Mouse (Mus musculus) midbrain, embryonic 15.5 days (tissue): ENCODE results near the gene Afap1. TPM values are rescaled to one million over a fixed set of nuclear protein-coding genes. Genes with fewer than 3 reads are reported as not detected.

ENCODE experiments used
- ATAC-seq: fragments of 200-750 bp; cut with Nextera tagmentation; replicated peaks from 2 replicates; pipeline ENCODE4 v1.8.0; 2017; ENCODE audit warnings: moderate TSS enrichment
- H3K27ac ChIP-seq: fragments of 300-500 bp; sonication (generic); 2 replicates; pipeline ENCODE4 v1.5.1; 2015; ENCODE audit warnings: mild to moderate bottlenecking, inconsistent platforms
- H3K27me3 ChIP-seq: fragments of 300-500 bp; sonication (generic); replicated peaks from 2 replicates; pipeline ENCODE4 v1.6.1; 2015; ENCODE audit warnings: inconsistent platforms
- H3K36me3 ChIP-seq: fragments of 300-500 bp; sonication (generic); replicated peaks from 2 replicates; pipeline ENCODE4 v1.6.1; 2015; ENCODE audit warnings: inconsistent platforms
- H3K4me1 ChIP-seq: fragments of 300-500 bp; sonication (generic); 2 replicates; pipeline ENCODE4 v1.6.1; 2015; ENCODE audit warnings: inconsistent platforms
- H3K4me2 ChIP-seq: fragments of 300-500 bp; sonication (generic); 2 replicates; pipeline ENCODE4 v1.6.1; 2015; ENCODE audit warnings: inconsistent platforms, mild to moderate bottlenecking, moderate library complexity
- H3K4me3 ChIP-seq: fragments of 300-500 bp; sonication (generic); 2 replicates; pipeline ENCODE4 v1.5.1; 2015; ENCODE audit warnings: mild to moderate bottlenecking, inconsistent platforms
- H3K9ac ChIP-seq: fragments of 300-500 bp; sonication (generic); 2 replicates; pipeline ENCODE4 v1.6.1; 2015; ENCODE audit warnings: mild to moderate bottlenecking, inconsistent platforms
- H3K9me3 ChIP-seq: fragments of 300-500 bp; sonication (generic); 2 replicates; pipeline ENCODE4 v1.6.1; 2016; ENCODE audit warnings: inconsistent platforms
- WGBS: fragments of 180-500 bp; shearing (Covaris S2); methylation state at CpG from one replicate; pipeline ENCODE4 v1.1.7; 2015; ENCODE audit warnings: mixed read lengths; 5-methylcytosine and 5-hydroxymethylcytosine counted together
- polyA plus RNA-seq: library from polyadenylated mRNA; unstranded; fragments of >200 nt; fragmentation: Nextera tagmentation; extraction: Ambion mirVana; gene quantifications from 2 replicates; pipeline ENCODE4 v1.2.1, GENCODE M21; 2015

Gene Afap1
- polyA plus RNA-seq, 1 experiment from 2014 or later, result 76.9 TPM

DNA sequence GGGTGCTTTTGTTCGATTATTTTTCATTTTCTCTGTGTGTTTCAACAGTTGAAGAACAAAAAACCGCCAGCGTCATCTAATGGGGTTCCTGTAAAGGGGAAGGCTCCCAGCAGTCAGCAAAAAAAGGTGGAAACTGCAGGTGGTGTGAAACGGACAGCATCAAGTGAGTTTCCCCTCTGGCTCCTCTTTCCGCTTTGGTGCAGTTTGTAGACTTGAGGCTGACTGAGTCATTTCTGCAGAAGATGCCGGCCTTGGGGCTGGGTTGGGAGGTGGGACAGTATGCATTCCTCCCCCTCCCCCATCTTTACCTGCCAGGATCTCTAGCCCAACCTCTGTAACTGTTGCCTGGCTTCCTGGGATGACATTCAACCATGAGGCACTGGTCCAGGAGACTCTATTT lies 96.4 kb downstream of the Afap1 start:
- Histone ChIP-seq H3K4me2 (no peak overlapping the region), H3K27ac (no peak overlapping the region), H3K27me3 (no peaks in the 10 kb centered on the region), H3K36me3 (peaks cover 43% of the 10 kb centered on the region), H3K4me1 (no peaks in the 10 kb centered on the region), H3K9me3 (no peaks in the 10 kb centered on the region), H3K4me3 (no peak overlapping the region), H3K9ac (no peak overlapping the region)
- 70% methylated on average over 6 of the region's 6 CpGs for WGBS
- ATAC-seq, result no peak

DNA sequence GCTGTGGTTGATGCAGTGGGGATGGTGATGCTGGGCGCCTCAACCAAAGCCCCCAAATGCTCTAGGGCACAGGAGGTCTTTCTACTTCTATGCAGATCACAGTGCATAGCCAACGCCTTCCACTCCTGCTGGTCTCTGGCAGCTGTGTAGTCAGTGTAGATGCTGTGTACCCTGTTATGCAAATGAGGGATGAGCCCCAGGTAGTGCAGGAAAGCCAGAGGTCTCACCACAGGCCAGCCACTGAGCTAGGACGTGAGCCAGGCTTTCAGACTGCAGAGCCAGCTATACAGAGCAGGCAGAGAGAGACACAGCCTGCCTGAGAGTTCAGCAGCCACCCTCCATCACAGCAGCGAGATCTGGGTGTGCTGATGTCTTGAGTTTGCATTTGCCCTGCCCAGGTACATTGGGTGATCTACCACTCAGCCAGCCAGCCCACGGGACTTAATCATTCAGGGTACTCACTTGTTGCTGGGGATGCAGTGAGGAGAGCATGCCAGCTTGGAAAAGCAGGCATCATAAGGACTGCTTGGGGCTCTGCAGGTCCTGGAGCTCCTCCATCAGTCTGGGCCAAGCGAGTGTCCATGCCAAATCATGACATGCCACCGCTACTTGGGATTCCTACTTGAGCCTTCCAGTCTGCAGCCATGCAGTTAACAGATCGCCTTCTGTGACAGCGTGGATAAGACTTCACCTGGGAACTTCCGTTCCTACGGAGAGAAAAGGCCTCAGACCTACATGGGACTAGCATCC lies 97.0 kb downstream of the Afap1 start:
- Histone ChIP-seq H3K4me2 (no peak overlapping the region), H3K4me3 (no peak overlapping the region), H3K9me3 (no peaks in the 10 kb centered on the region), H3K9ac (no peak overlapping the region), H3K4me1 (no peaks in the 10 kb centered on the region), H3K27ac (no peak overlapping the region), H3K36me3 (peaks cover 44% of the 10 kb centered on the region), H3K27me3 (no peaks in the 10 kb centered on the region)
- no peak for ATAC-seq
- WGBS, result 78% methylated on average over 11 of the region's 11 CpGs

GRCm38 (mm10) chr5:36003797-36004196 lies 110.7 kb downstream of the Afap1 start:
- Histone ChIP-seq H3K4me1 (no peaks in the 10 kb centered on the region), H3K4me2 (no peak overlapping the region), H3K9me3 (no peaks in the 10 kb centered on the region), H3K27ac (no peak overlapping the region), H3K9ac (no peak overlapping the region), H3K36me3 (peaks cover 10% of the 10 kb centered on the region), H3K4me3 (no peak overlapping the region), H3K27me3 (no peaks in the 10 kb centered on the region)
- no peak for ATAC-seq
- 83% methylated on average over 10 of the region's 10 CpGs for WGBS

DNA sequence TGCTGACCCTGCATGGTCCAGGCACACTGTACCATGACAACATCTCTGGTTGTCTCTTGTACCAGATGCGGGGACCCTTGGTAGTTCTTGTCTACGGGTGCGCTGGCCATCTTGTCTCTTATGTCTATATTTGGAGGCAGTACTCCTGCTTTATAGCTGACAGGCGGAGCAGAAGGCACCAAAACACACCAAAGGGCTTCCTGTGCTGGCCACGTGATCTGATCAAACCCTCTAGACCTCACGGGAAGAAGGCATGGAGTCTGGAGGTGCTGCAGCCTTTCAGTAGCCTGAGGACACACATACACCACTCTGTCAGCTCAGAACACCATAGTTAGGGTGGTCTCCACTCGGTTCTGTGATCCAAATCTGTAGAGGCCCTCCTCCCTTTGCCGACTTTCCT lies 113.0 kb downstream of the Afap1 start:
- H3K9ac ChIP-seq, result no peak overlapping the region
- no peak overlapping the region for H3K4me3 ChIP-seq
- H3K4me2 ChIP-seq, result no peak overlapping the region
- 84% methylated on average over 8 of the region's 8 CpGs for WGBS
- no peaks in the 10 kb centered on the region for H3K4me1 ChIP-seq
- ATAC-seq, result no peak
- no peaks in the 10 kb centered on the region for H3K27me3 ChIP-seq
- no peaks in the 10 kb centered on the region for H3K9me3 ChIP-seq
- peaks cover 3% of the 10 kb centered on the region; the same call in 1 of the 2 replicates for H3K36me3 ChIP-seq
- H3K27ac ChIP-seq, result no peak overlapping the region

DNA sequence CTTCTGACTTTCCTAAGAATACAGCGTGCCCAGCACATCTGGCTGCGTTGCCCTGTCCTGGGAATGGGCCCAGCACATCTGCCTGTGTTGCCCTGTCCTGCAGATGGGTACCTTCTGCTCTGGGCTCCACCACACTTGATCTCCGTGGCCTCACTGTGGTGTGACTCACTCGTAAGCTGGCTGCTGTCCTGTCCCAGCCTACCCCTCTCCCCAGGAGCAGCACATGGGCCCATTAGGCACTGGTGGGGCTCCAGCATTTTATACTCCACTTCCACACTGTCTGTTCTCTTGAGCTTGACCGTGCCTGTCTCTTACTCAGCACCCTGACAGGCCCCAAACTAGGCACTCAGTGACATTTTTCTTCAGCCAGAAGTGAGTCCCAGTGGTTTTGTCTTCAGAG lies 113.5 kb downstream of the Afap1 start:
- Histone ChIP-seq H3K4me3 (no peak overlapping the region), H3K9ac (no peak overlapping the region), H3K27me3 (no peaks in the 10 kb centered on the region), H3K4me1 (no peaks in the 10 kb centered on the region), H3K4me2 (no peak overlapping the region), H3K36me3 (no peaks in the 10 kb centered on the region), H3K27ac (no peak overlapping the region), H3K9me3 (no peaks in the 10 kb centered on the region)
- ATAC-seq, result no peak
- 83% methylated on average over 5 of the region's 5 CpGs for WGBS

GRCm38 (mm10) chr5:36007649-36008048 lies 114.5 kb downstream of the Afap1 start:
- Histone ChIP-seq H3K36me3 (no peaks in the 10 kb centered on the region), H3K4me3 (no peak overlapping the region), H3K9me3 (no peaks in the 10 kb centered on the region), H3K4me2 (no peak overlapping the region), H3K9ac (no peak overlapping the region), H3K27ac (no peak overlapping the region), H3K27me3 (no peaks in the 10 kb centered on the region), H3K4me1 (no peaks in the 10 kb centered on the region)
- WGBS, result 65% methylated on average over 10 of the region's 10 CpGs
- peak; percentile 45; the same call in 1 of the 2 replicates for ATAC-seq

- no peaks in the 10 kb centered on the region for H3K27me3 ChIP-seq
- H3K27ac ChIP-seq, result no peak overlapping the region
- H3K4me3 ChIP-seq, result no peak overlapping the region
- H3K4me2 ChIP-seq, result no peak overlapping the region
- no peak for ATAC-seq
- H3K9me3 ChIP-seq, result no peaks in the 10 kb centered on the region
- no peak overlapping the region for H3K9ac ChIP-seq
- H3K4me1 ChIP-seq, result no peaks in the 10 kb centered on the region
- 87% methylated on average over 4 of the region's 4 CpGs for WGBS
- H3K36me3 ChIP-seq, result no peaks in the 10 kb centered on the region
Observed at GRCm38 (mm10) chr5:36009405-36009804, 116.3 kb downstream of the Afap1 start.

GRCm38 (mm10) chr5:36018366-36018765 lies 125.2 kb downstream of the Afap1 start:
- no peak for ATAC-seq
- no peak overlapping the region for H3K9ac ChIP-seq
- WGBS, result 84% methylated on average over 3 of the region's 3 CpGs
- H3K27ac ChIP-seq, result no peak overlapping the region
- no peaks in the 10 kb centered on the region for H3K27me3 ChIP-seq
- no peaks in the 10 kb centered on the region for H3K9me3 ChIP-seq
- H3K4me3 ChIP-seq, result no peak overlapping the region
- no peak overlapping the region for H3K4me2 ChIP-seq
- no peaks in the 10 kb centered on the region for H3K36me3 ChIP-seq
- no peaks in the 10 kb centered on the region for H3K4me1 ChIP-seq

DNA sequence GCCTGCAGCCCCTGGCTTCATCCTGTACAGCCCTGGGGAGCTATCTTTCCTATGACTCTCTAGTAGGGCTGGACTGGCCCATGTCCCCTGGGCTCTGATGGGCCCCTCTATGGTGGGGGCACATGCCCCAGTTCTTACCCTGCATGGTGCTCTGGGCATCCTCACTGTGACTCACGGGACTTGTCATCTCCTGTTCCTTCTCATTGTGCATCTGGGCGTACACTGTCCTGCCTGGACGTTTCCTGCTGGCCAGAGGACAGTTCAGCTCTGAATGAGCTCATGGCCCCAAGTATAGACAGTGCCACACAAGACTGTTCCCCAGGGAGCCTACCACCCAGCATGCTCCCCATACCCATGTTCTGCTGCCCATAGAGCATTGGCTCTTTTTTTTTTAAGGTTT lies 128.0 kb downstream of the Afap1 start:
- H3K9ac ChIP-seq, result no peak overlapping the region
- H3K9me3 ChIP-seq, result no peaks in the 10 kb centered on the region
- 79% methylated on average over 3 of the region's 3 CpGs for WGBS
- no peak overlapping the region for H3K4me2 ChIP-seq
- ATAC-seq, result no peak
- no peaks in the 10 kb centered on the region for H3K4me1 ChIP-seq
- no peak overlapping the region for H3K27ac ChIP-seq
- no peak overlapping the region for H3K4me3 ChIP-seq
- no peaks in the 10 kb centered on the region for H3K27me3 ChIP-seq
- H3K36me3 ChIP-seq, result no peaks in the 10 kb centered on the region

DNA sequence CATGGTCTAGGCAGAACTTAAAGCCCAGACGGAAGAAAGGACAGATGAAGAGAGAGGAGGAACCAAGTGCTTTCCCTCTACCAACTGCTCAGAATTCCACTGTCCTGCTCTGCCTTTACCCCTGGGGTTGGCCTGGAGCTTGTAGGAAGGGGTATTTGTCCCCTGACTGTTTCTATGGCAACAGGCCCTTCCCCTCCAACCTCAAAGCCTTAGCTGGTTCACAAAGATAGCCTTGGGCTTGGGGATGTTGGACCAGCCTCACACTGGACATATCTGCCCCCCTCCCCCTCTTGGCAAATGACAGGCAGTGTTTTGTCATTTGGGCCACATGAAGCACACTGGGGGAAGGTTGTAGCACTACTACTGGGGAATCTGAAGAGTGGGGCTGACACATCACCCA lies 129.2 kb downstream of the Afap1 start:
- Histone ChIP-seq H3K27me3 (no peaks in the 10 kb centered on the region), H3K4me3 (no peak overlapping the region), H3K9ac (no peak overlapping the region), H3K4me1 (no peaks in the 10 kb centered on the region), H3K27ac (no peak overlapping the region), H3K4me2 (no peak overlapping the region), H3K36me3 (no peaks in the 10 kb centered on the region), H3K9me3 (no peaks in the 10 kb centered on the region)
- WGBS, result 91% methylated on average over 1 of the region's 1 CpGs
- ATAC-seq, result no peak

GRCm38 (mm10) chr5:36024003-36024685 lies 131.0 kb downstream of the Afap1 start:
- no peaks in the 10 kb centered on the region for H3K4me1 ChIP-seq
- H3K27me3 ChIP-seq, result no peaks in the 10 kb centered on the region
- H3K9me3 ChIP-seq, result no peaks in the 10 kb centered on the region
- H3K4me3 ChIP-seq, result no peak overlapping the region
- ATAC-seq, result no peak
- H3K36me3 ChIP-seq, result no peaks in the 10 kb centered on the region
- H3K9ac ChIP-seq, result no peak overlapping the region
- WGBS, result 83% methylated on average over 9 of the region's 9 CpGs
- no peak overlapping the region for H3K4me2 ChIP-seq
- H3K27ac ChIP-seq, result no peak overlapping the region

DNA sequence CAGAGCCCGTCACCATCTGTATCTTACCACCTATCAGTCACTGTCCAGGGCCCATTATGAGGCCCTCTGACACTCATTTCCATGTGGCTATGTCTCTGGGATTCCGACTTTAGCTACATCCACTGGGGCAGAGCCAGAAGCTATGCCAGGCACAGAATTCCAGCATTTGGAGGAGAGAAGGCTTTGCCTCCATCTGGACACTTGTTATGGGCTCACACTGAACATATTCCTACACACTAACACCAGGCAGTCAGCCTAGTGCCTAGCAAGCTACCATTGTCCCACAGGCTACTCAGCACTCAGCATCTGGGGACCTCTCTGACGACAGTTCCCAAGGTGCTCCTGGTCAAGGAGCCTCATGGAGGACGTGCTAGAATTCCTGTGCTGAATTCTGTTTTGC lies 132.0 kb downstream of the Afap1 start:
- H3K27ac ChIP-seq, result no peak overlapping the region
- no peaks in the 10 kb centered on the region for H3K36me3 ChIP-seq
- H3K9me3 ChIP-seq, result no peaks in the 10 kb centered on the region
- H3K4me1 ChIP-seq, result no peaks in the 10 kb centered on the region
- no peaks in the 10 kb centered on the region for H3K27me3 ChIP-seq
- no peak overlapping the region for H3K4me2 ChIP-seq
- 81% methylated on average over 4 of the region's 4 CpGs for WGBS
- no peak for ATAC-seq
- H3K9ac ChIP-seq, result no peak overlapping the region
- no peak overlapping the region for H3K4me3 ChIP-seq
